Mouse (Mus musculus) heart, adult 2 months (tissue): ENCODE measurements at regions not wholly inside any gene's neighbourhood (a gene's known extent, or its start where the extent isn't known, plus 50 kb on each side); places are given as distances from the start of the nearest gene placed in this dataset.

ENCODE experiments used
- CTCF ChIP-seq: fragments of 200-600 bp; IDR thresholded peaks from 2 replicates; pipeline ENCODE4 v1.8.1; 2022; ENCODE audit warnings: antibody characterized with exemption, mild to moderate bottlenecking, moderate library complexity
- EP300 ChIP-seq: fragments of 200-500 bp; IDR thresholded peaks from 2 replicates; pipeline ENCODE4 v1.6.1; 2011; ENCODE audit warnings: low read depth, low read length, control low read depth; ENCODE audit not compliant: insufficient read depth
- POLR2A ChIP-seq: fragments of 200-500 bp; IDR thresholded peaks from 2 replicates; pipeline ENCODE4 v1.6.1; 2011; ENCODE audit warnings: mild to moderate bottlenecking, low read depth, low read length, control low read depth; ENCODE audit not compliant: insufficient read depth

DNA sequence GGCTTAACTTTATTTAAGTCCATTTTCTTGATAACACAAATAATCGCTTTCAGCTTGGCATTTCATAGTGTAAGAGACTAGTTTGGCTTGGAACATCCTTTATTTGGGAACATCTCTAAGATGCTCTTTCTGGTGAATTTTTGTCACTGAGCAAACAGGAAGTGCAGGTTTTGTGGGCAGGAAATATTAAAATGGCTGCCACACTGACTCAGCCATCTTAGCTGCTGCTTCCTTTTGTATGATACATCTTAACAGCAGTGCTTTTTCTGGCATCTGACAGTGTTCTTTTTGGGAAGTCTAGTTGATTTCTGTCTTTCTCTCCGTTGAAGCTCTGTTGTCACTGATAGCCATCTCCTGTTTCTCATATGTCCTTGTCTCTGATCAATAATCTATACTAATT lies 329.4 kb upstream of the Tet2 start:
- TF ChIP-seq POLR2A (no peak), CTCF (no peak), EP300 (no peak)
